Mouse (Mus musculus) retina, postnatal 1 day (tissue): Measurements from ENCODE around the gene Atad5.
"Not testable (repeated sequence)": the region's sequence is repeated elsewhere in the genome, so short reads cannot be mapped to it uniquely, and the experiment has no call there.

Source experiments
- DNase-seq: peaks from one replicate; pipeline ENCODE4 v3.0.0-alpha.2; 2012

The Atad5 gene

GRCm38 (mm10) chr11:80151541-80151940, 62.3 kb downstream of the Atad5 start:
- no peak for DNase-seq

GRCm38 (mm10) chr11:80152376-80152775, 63.2 kb downstream of the Atad5 start:
- no peak for DNase-seq

DNA sequence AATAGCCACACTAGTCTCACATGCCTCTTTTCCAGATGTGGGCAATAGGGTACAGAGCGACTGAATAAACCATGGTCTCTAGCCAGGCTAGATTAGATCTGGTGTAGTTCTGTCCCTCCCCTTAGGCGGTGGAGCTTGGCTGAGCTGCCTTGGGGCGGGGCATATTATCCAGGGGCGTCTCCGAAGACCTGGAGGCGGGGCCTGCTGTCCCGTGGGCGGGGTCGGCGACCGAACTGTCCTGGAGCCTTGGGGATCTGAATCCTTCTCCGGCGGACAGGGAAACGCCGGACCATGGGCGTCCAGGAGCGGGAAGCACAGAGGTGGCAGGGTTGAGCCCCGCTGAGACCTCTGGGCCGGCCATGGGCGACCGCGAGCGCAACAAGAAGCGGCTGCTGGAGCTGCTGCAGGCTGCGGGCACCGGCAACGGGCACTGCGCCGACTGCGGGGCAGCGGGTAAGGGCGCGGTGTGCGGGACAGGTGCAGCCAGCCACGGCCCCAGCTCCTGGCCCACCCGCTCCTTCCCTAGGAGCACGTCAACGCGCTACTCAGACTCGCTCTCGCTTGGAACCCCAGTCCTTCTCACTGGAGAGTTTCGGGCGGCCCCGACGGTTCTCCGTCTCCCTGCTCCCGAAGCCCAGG, 64.8 kb downstream of the Atad5 start, which contains the start of gene Adap2:
TSS of gene Adap2 (plus strand) at position 249 of the 639 bp plus-strand sequence.
- DNase-seq = peak; percentile 86

DNA sequence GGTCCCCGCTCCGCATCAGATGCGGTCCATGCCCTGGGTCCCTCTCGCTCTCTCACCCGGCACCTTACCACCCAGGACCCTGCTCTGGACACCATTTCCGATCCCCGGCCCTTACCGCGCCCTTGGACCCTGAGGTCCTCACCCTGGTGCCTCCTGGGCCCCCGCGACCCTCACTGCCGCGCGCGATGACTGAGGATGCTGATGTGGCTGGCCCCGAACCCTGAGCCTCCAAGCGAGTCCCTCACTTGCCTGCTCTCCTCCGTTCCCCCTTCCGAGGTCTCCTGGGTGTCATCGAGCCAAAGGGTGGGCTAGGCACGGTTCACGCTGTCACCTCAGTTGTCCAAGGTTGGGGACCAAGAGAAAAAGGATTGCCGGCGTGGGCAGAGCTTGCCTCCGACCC, 65.3 kb downstream of the Atad5 start:
- no peak for DNase-seq

DNA sequence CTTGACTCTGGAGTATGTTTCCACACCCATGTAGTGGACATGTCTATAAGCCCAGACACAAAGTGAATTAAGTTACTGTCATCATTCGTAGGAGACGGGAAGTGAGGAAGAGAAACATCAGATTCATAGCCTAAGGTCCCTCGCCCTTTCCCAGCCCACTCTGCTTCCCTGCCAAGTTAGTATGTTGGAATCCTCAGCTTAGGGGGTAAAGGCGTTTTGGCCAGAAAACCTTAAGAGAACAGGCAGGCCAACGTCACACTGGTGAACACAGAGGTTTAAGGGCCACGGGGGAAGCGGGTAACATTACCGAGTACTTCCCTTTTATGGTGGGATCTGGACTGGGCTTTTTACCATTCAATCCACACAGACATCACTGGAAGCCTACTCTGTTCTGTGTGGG, 66.3 kb downstream of the Atad5 start:
- no peak for DNase-seq

DNA sequence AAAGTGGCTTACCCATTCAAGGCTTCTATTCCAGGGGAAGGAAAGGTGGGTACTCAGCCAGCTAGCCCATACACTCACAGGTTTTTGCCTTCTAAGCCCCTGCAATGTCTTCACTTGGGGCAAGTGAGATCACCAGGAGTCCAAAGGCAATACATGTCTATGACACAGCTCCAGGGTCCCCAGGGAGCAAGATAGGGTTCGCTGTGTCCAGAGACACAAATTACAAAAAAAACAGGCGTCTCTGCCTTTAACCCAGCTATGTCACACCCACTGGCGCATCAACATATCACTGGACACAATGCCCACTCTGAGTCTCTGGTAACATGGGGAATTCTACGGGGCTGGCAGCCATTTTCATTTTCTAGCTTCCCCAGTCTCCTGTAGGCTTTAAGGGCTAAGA, 66.8 kb downstream of the Atad5 start:
- DNase-seq = no peak

DNA sequence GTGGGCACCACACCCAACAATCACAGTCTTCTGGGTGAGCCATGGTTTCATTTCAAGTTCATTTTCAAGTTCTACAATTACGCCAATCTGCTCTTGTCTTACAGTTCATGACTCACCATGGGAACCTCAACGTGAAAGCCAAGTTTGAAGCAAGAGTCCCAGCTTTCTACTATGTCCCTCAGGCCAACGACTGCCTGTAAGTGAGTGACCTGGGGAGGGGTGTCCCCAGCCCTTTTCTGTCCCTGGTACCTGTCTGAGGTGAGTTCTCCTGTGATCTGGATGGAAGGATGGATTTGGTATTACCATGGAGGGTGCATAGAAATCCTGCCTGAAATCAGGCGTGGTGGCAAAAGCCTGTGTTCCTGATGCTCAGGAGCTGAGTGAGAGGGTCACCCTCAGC, 67.6 kb downstream of the Atad5 start:
- DNase-seq = no peak

DNA sequence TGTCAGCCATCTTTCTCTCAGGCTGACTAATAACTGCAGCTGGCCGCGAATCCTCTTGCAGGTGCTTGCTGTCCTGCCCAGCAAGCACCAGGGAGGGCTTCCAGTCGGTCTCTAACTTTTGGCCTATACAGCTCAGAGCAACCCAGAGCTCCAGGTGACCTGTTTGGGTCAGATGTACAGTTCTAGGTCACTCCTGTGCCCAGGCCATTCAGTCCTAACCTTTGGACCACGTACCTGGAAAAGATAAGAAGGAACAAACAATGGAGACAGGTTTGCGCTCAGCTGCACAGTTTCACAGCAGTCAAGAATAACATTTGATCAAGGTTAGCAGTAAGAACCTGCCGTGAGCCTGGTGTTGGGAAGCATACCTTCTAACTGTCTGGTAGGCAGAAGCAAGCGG, 69.8 kb downstream of the Atad5 start:
- no peak for DNase-seq

DNA sequence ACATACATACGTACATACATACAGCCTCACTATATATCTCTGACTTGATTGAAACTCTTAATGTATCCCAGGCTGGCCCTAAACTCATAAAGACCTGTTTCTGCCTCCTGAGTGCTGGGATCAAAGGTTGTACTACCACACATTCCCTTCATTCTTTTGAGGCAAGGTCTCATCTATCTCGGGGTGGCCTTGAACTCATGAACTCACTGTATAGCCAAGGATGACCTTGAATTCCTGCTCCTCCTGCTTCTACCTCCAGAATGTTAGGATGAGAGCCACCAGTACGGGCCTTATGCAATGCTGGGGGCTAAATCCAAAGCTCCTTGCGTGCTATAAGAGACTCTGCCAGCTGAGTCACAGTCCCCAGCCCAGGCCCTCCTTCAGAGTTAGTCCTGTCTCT, 71.8 kb downstream of the Atad5 start:
- DNase-seq = no peak

DNA sequence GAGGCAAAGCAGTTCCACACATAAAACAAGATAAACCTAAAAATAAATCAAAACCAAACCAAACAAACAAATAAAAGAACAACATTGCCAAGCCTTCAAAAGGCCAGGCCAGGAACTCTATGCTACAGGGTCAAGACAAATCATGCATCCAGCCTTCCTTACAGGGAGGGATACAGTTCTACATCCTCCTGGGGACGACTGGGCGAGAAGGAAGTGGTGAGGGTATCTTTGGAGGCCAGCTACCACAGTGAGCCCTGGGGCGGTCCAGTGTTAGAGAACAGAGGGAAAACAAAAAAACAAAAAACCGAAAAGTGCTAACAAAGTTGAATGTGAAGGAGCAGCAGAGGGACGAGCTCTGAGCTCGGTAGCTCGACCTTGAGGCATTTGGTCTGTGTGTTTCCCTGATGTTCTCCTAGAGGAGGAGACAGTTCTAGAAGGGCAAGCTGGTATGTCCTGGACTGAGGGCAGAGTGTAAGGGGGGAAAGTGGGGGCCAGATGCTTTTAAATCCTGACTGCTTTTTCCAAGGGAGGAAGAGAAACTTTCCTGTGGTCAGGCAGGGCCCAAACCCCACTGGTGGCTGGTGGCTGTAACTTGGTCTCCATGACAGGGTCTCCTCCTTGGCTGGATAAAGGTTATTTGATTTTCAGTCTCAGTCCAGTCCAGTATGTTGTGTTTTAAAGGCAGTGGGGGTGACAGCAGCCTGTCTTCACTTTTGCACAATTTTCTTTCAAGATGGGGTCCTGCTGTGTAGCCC, 74.3 kb downstream of the Atad5 start:
- DNase-seq = no peak

DNA sequence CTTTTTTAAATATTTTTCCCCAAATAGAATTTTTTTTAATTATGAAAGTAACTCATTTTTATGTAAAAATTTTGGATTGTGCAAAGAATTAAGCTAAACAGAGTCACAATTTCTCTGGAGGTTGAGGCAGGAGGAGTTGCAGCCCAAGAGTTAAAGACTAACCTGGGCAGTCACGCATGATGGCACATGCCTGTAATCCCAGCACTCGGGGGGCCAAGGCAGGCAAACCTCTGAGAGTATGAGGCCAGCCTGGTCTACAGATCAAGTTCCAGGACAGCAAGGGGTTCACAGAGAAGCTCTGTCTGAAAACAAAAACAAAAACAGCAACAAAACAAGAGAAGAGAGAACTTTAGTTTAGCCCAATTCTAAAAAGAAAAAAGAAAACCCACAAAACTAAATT, 75.0 kb downstream of the Atad5 start:
- DNase-seq = no peak

GRCm38 (mm10) chr11:80168121-80168520, 78.9 kb downstream of the Atad5 start:
- no peak for DNase-seq

- DNase-seq = no peak
Observed at GRCm38 (mm10) chr11:80168611-80169249, 79.5 kb downstream of the Atad5 start.

- DNase-seq = no peak
Observed at GRCm38 (mm10) chr11:80169629-80170028, 80.4 kb downstream of the Atad5 start.

DNA sequence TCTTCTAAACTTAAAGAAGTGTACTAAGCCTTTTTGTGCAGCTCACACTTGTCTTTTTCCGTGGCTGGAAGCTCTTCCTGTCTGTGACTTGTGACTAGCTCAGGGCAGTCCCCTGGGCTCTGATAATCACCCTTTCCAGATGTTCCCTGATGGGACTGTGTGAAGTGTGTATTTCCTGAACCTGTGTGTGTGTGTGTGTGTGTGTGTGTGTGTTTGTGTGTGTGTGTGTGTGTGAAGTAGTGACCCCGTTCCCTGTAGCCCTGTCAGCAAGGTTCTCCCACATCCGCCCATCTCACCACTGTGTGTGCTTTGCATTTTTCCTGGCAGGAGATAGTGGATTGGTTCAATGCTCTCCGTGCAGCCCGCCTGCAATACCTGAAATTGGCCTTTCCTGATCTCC, 81.2 kb downstream of the Atad5 start:
- DNase-seq = no peak

DNA sequence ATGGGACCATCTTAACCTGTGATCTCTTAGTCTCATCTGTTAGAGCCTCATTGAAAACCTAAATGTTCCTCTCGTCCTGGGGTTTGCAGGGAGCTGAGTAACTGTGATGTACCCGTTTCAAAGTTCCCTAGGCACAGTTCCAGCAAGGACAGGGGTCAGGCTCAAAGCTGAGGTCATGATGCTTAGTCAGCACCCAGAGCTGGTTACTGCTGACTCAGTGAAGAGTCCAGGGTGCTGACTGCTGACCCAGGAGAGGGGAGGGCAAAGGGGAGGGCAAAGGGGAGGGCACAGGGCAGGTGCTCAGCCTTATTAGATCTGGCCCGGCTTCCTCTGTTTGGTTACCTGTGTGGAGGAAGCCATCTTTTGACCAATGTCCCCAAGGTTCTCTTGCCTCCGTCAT, 82.7 kb downstream of the Atad5 start:
- no peak for DNase-seq

GRCm38 (mm10) chr11:80173963-80174670, 84.9 kb downstream of the Atad5 start:
- no peak for DNase-seq

DNA sequence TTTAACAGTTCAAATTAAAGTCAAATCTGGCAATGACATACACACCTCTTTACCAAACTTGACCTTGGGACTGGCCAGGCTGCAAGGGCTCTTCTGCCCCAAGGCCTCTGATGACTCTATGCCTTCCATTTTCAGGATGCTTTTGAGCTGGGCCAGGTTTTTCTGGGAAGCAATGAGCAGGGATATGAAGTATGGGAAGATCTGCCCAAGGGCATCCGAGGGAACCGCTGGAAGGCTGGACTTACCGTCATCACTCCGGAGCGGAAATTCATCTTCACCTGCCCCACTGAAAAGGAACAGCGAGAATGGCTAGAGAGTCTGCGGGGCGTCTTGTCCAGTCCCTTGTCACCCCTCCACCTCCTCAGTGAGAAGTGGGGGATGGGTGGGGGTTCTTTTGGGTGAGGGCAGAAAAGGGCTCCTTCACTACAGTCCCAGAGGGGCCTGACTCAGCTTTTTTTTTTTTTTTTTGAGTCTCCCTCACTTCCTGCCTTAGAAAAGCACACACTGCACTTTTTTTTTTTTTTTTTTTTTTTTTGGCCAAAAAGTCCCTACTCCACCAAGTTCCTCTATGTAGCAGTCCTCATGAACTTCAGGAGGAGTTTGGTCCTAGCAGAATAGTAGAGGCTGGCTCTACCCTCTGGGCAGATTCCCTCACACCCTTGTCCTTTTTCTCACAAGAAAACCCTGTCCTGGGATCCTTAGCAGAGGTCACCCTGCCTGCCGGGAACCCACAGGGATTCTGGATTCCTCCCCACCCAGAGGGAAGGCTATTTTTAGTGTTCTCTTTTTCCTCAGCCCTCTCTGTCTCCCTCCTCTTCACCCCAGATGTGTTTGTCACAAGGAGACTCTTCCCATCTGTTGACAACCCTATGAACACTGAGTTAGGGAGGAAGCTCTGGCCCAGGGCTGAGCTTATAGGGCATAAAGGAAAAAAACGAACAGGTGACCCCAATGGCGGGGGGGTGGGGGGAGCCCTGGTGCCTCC, 88.0 kb downstream of the Atad5 start:
- no peak for DNase-seq

GRCm38 (mm10) chr11:80178316-80178715, 89.1 kb downstream of the Atad5 start:
- no peak for DNase-seq

DNA sequence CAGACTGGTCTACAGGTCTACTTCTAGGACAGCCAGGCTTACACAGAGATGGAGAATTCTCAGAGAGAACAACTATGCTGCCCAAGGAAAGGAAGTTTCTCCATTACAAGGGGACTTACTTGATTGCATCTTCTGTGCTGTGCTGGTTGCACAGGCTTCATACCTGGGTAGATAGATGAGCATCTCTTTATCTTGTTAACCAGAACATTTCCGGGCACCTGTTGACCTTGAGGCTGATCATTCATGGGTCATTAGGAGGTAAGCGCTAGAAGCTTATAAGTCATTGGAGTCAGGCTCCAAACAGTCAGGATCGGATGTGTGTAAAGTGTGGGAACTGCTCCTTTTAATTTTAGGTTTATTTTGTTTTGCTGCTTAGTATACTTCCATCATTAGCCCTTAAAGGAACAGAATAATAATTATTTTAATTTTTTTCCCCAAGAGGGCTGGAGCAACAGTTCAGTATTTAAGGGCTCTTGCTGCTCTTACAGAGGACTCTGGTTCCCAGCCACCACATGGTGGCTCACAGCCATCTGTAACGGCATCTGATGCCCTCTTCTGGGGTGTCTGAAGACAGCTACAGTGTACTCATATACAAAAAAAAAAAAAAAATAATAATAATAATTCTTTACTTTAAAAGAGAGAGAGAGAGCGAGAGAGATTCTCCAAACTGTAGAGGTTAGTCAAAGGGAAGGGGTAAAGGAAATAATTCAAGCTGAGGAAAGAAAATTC, 92.0 kb downstream of the Atad5 start:
- no peak for DNase-seq

- DNase-seq = not testable (repeated sequence)
Observed at GRCm38 (mm10) chr11:80183054-80183704, 94.0 kb downstream of the Atad5 start.
